30 mouse cellular contexts compared by ENCODE assay signal in genomic region chr14:121125651-121126050, GRCm38 (mm10).
DNase-seq lines count a peak whose midpoint lies in the region; ATAC-seq and TF ChIP-seq lines count a peak whose summit lies in the region.
"Had no signal": no experiment of that assay in that cellular context is flagged by ENCODE, and none has a peak within 500 bp of the region (broad histone marks: within the 10 kb centered on the region; RNA-seq: fewer than 3 reads in every experiment).

No protein-coding gene starts in this region.

- TF ChIP-seq CTCF in embryonic fibroblast, embryonic 13.5 days (IDR thresholded peaks at IDR 0.05; ENCODE audit: borderline replicate concordance, insufficient read depth, low read length), result no peak

- H3K27me3 ChIP-seq in midbrain, embryonic 15.5 days (replicated peaks), result no peaks in the 10 kb centered on the region
- H3K27me3 ChIP-seq: CH12.LX; forebrain, embryonic 15.5 days; heart, embryonic 12.5 days; intestine, embryonic 15.5 days; limb, embryonic 15.5 days; neural tube, embryonic 15.5 days had no signal

- peaks cover 24% of the 10 kb centered on the region for H3K4me1 ChIP-seq in embryonic fibroblast, embryonic 13.5 days (ENCODE audit: control insufficient read depth, insufficient read depth, low read length)
- H3K4me1 ChIP-seq in midbrain, embryonic 15.5 days, result peaks cover 13% of the 10 kb centered on the region

- no peaks in the 10 kb centered on the region for H3K36me3 ChIP-seq in midbrain, embryonic 15.5 days (replicated peaks)
- H3K36me3 ChIP-seq: forebrain, embryonic 15.5 days; intestine, embryonic 15.5 days; limb, embryonic 15.5 days had no signal

- no peak overlapping the region for H3K4me3 ChIP-seq in embryonic fibroblast, embryonic 13.5 days (ENCODE audit: insufficient read depth, low read length)
- no peak overlapping the region for H3K4me3 ChIP-seq in midbrain, embryonic 15.5 days
- H3K4me3 ChIP-seq: forebrain, embryonic 15.5 days; heart, embryonic 12.5 days; hindbrain, embryonic 10.5 days; intestine, embryonic 15.5 days; layer of hippocampus, adult 2 months; limb, embryonic 15.5 days; neural tube, embryonic 15.5 days had no signal

- peak; percentile 30 for DNase-seq in lung, postnatal 36 days
- no peak for DNase-seq in lung, postnatal 4 days
- DNase-seq in c-Kit-negative CD71-positive TER-119-positive erythroid progenitor cells, embryonic 14.5 days (ENCODE audit: low read depth, low spot score), result peak; percentile 11
- DNase-seq in ovary, postnatal 14 days (ENCODE audit: low spot score), result no peak
- no peak for DNase-seq in frontal cortex, adult 2 months (ENCODE audit: extremely low spot score in 1 of 2, low spot score in 1 of 2)
- DNase-seq: adrenal gland, adult 2 months; B cell, adult 2 months; cerebellum, adult 9-11 months; gastrocnemius, postnatal 14 days; heart, adult 11 months; heart, postnatal 10 days; kidney, adult 9 months; kidney, postnatal 25 days; left cerebral cortex, postnatal 4 days; thymus, adult 2 months; thymus, postnatal 4 days had no signal

- WGBS in midbrain, embryonic 15.5 days, result 82% methylated on average over 3 of the region's 3 CpGs

- ATAC-seq in erythroblast, adult 5-6 weeks (replicated peaks; ENCODE audit: low FRiP score, poor library complexity, severe bottlenecking), result no peak
- no peak for ATAC-seq in midbrain, embryonic 15.5 days (replicated peaks)
- ATAC-seq: forebrain, embryonic 15.5 days; hindbrain, embryonic 16.5 days; intestine, embryonic 15.5 days had no signal

- peak overlapping the region; percentile 64 for H3K27ac ChIP-seq in embryonic fibroblast, embryonic 13.5 days (ENCODE audit: insufficient read depth, low read length)
- no peak overlapping the region for H3K27ac ChIP-seq in midbrain, embryonic 15.5 days
- H3K27ac ChIP-seq: forebrain, embryonic 15.5 days; hindbrain, embryonic 10.5 days; intestine, embryonic 15.5 days; layer of hippocampus, adult 2 months; neural tube, embryonic 15.5 days; stomach, postnatal 0 days had no signal

- no peak overlapping the region for H3K9ac ChIP-seq in midbrain, embryonic 15.5 days
- H3K9ac ChIP-seq: forebrain, embryonic 15.5 days; heart, embryonic 12.5 days; intestine, embryonic 15.5 days; limb, embryonic 15.5 days; neural tube, embryonic 15.5 days had no signal

- no peaks in the 10 kb centered on the region for H3K9me3 ChIP-seq in midbrain, embryonic 15.5 days
- H3K9me3 ChIP-seq: forebrain, embryonic 15.5 days; heart, embryonic 12.5 days; hindbrain, embryonic 10.5 days; intestine, embryonic 15.5 days; limb, embryonic 15.5 days; neural tube, embryonic 15.5 days had no signal

- TF ChIP-seq POLR2A in embryonic fibroblast, embryonic 13.5 days (IDR thresholded peaks at IDR 0.05; ENCODE audit: low read depth, low read length), result no peak

- H3K4me2 ChIP-seq in midbrain, embryonic 15.5 days, result no peak overlapping the region
- H3K4me2 ChIP-seq: forebrain, embryonic 15.5 days; heart, embryonic 12.5 days; intestine, embryonic 15.5 days; limb, embryonic 15.5 days; midbrain, embryonic 11.5 days; neural tube, embryonic 15.5 days had no signal

Comparison
In these comparisons a context has a peak if more than half of its experiments do, and no peak if none do; other contexts are left out.
1. DNase-seq: peak in lung, postnatal 36 days (single experiment) and c-Kit-negative CD71-positive TER-119-positive erythroid progenitor cells, embryonic 14.5 days (single experiment); none in lung, postnatal 4 days (0 of 2), ovary, postnatal 14 days (single experiment) and frontal cortex, adult 2 months (0 of 2).